Mouse (Mus musculus): ENCODE results near the gene Catsperz.

GRCm38 (mm10) chr19:6933102-6933435 lies 7.9 kb upstream of the Catsperz start:
- TF ChIP-seq USF1 (IDR thresholded peaks at IDR 0.05; ENCODE audit: low read depth) (no peak), POLR2A (IDR thresholded peaks at IDR 0.05; ENCODE audit: insufficient read length, low read depth) (no peak), E2F4 (IDR thresholded peaks at IDR 0.05; ENCODE audit: insufficient read depth) (no peak), MYOD1 (IDR thresholded peaks at IDR 0.05; ENCODE audit: control insufficient read depth in 1 of 3, insufficient read length in 2 of 3, low read depth in 2 of 3) (no peak), TCF3 (IDR thresholded peaks at IDR 0.05; ENCODE audit: insufficient read length, low read depth) (no peak), TCF12 (IDR thresholded peaks at IDR 0.05; ENCODE audit: insufficient read depth, poor library complexity, severe bottlenecking) (no peak), MAX (IDR thresholded peaks at IDR 0.05; ENCODE audit: low read depth) (no peak)
